Mouse (Mus musculus): ENCODE data around the gene Plekhj1.

GRCm38 (mm10) chr10:80779565-80779964 lies 18.9 kb downstream of the Plekhj1 start:
- TF ChIP-seq CTCF (IDR thresholded peaks at IDR 0.05; ENCODE audit: extremely low read depth, insufficient read length, insufficient replicate concordance, low read depth, low read length) (no peak), POLR2A (IDR thresholded peaks at IDR 0.05; ENCODE audit: low read depth, low read length) (no peak)
